Mouse (Mus musculus): ENCODE results near the gene Baiap2. TPM values are rescaled to one million over a fixed set of nuclear protein-coding genes. Genes with fewer than 3 reads are reported as not detected.

The Baiap2 gene
- polyA plus RNA-seq, 1 experiment from 2014 or later, result 17.5 TPM

DNA sequence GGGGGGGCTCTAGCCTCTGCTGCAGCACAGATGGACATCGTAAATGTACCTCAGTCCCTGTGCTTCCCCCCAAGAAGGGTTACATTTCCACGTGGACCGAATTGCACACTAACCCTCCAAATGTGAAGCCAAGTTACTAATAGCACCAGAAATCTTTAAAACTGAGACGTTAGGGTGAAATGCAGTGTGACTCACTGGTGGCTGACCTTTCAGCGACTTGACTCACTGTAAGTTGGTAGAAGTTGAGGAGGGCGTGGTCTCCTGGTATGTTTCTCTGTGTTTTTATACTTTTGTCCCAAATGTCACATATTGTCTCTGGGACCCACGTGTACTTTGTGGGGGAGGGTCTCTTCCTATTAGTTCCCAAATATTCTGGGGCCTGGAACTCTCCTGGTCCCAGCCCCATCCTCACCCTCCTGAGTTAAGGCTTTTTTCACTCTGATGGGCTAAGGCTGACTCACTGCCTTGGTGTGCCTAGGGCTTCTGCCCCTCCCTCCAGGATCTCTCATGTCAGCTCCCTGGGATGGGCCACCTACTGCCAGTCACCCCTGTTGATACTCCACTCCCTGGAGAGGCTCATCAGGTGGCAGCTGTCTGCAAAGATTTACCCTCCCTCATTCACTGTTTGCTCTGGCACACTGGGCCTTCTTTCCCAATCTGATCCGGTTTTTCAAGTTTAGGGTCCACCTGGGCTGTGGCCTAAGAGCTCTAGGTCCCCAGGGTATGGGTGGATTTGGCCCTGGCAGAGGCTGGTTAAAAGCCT is 33.4 kb downstream of the Baiap2 start:
- H3K27ac ChIP-seq, result no peak overlapping the region

DNA sequence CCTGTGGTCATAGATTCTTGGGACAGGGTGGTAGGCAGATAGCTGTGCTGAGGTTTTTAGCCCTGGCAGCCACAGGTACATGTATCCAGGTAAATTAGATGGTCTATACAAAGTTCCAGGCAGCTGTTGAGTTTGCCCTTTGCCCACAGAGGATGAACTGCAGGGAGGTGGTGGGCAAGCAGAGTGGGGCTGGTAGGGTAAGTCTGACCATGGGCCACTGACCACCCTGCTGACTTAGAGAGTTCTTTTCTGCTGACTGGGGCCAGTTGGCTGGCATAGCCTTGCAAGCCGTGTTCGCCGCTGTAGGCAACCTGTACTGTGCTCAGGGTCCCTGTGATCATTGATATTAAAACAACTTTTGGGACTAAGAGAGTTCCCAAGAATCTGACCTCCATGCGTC is 36.1 kb downstream of the Baiap2 start:
- Histone ChIP-seq H3K9ac (replicated peaks) (no peak overlapping the region), H3K27ac (no peak overlapping the region)

More for the DNA sequence above, 33.4 kb downstream of the Baiap2 start:
- Histone ChIP-seq H3K36me3 (0 out of 2 replicates have a peak, but pooled peaks cover 3% of the 10 kb centered on the region), H3K9me3 (no peaks in the 10 kb centered on the region), H3K4me3 (replicated peaks) (no peak overlapping the region), H3K4me1 (replicated peaks) (peaks cover 15% of the 10 kb centered on the region), H3K9ac (replicated peaks) (no peak overlapping the region), H3K27me3 (no peaks in the 10 kb centered on the region), H3K4me2 (no peak overlapping the region)
- ATAC-seq (ENCODE audit: insufficient number of reproducible peaks, insufficient read depth, low FRiP score, low TSS enrichment, low read depth), result no peak
- WGBS, result 62% methylated on average over 8 of the region's 8 CpGs

DNA sequence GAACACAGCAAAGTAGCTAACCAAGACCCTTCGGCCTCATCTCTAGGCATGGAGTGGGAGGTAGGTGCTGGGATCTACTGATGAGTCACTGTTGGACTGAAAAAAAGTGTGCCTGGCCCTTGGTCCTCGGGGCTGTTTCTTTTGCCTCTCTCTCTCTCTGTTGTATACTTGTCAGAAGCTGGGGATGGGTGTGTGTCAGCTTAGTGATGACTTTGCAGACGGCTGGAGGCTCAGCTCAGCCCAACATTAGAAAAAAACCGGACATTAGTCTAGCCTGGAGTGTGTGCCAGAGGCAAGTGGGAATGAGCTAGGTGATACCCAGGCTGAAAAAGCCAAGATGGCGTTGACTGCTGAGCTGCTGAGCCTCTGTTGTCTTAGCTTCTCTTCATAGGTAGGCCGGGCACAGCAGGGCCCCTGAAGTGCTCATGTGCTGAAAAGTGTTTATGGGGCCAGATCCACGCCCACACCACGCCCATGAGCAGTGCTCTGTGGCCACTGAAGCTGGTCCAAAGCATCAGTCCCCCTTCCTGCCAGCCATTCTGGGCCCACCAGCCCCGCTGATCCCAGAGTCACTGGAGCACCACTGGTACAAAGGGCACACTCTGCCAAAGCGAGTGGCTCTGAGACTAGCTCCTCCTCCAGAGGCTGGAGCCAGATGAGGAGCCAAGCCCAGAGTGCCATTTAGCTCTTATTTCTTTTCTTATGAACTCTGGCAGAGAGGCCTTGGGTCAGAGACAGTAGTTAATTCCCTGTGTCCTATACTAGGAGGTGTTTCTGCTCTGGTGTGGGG is 37.2 kb downstream of the Baiap2 start:
- Histone ChIP-seq H3K36me3 (peaks cover 26% of the 10 kb centered on the region; the same call in 1 of the 2 replicates), H3K9ac (replicated peaks) (no peak overlapping the region), H3K4me1 (replicated peaks) (peaks cover 15% of the 10 kb centered on the region), H3K4me3 (replicated peaks) (no peak overlapping the region), H3K4me2 (no peak overlapping the region), H3K9me3 (no peaks in the 10 kb centered on the region), H3K27ac (no peak overlapping the region), H3K27me3 (no peaks in the 10 kb centered on the region)
- WGBS, result 78% methylated on average over 10 of the region's 10 CpGs
- ATAC-seq (ENCODE audit: insufficient number of reproducible peaks, insufficient read depth, low FRiP score, low TSS enrichment, low read depth), result no peak

More for the DNA sequence above, 36.1 kb downstream of the Baiap2 start:
- Histone ChIP-seq H3K4me1 (replicated peaks) (peaks cover 15% of the 10 kb centered on the region), H3K36me3 (peaks cover 23% of the 10 kb centered on the region; the same call in 1 of the 2 replicates), H3K9me3 (no peaks in the 10 kb centered on the region), H3K4me3 (replicated peaks) (no peak overlapping the region), H3K27me3 (no peaks in the 10 kb centered on the region), H3K4me2 (no peak overlapping the region)
- WGBS, result 92% methylated on average over 4 of the region's 4 CpGs
- no peak for ATAC-seq (ENCODE audit: insufficient number of reproducible peaks, insufficient read depth, low FRiP score, low TSS enrichment, low read depth)

DNA sequence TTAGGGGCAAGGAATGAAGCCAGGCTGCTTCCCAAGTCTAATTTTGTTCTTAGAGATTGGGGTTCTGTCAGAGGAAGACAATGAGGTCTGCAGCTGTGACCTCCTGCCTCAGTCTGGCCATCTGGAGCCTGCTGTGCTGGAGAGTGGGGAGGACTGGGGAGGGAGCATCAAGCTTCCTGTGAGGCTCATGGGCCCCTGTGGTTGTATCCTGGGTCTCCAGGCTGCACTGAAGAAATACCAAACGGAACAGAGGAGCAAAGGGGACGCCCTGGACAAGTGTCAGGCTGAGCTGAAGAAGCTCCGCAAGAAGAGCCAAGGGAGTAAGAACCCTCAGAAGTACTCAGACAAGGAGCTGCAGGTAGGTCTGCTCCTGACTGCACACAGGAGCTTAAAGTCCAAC is 39.2 kb downstream of the Baiap2 start:
- Histone ChIP-seq H3K27ac (no peak overlapping the region), H3K4me2 (no peak overlapping the region), H3K4me3 (replicated peaks) (no peak overlapping the region), H3K36me3 (peaks cover 34% of the 10 kb centered on the region; the same call in 1 of the 2 replicates), H3K9ac (replicated peaks) (no peak overlapping the region), H3K9me3 (no peaks in the 10 kb centered on the region), H3K27me3 (no peaks in the 10 kb centered on the region), H3K4me1 (replicated peaks) (peaks cover 15% of the 10 kb centered on the region)
- 75% methylated on average over 3 of the region's 3 CpGs for WGBS
- ATAC-seq (ENCODE audit: insufficient number of reproducible peaks, insufficient read depth, low FRiP score, low TSS enrichment, low read depth), result no peak

DNA sequence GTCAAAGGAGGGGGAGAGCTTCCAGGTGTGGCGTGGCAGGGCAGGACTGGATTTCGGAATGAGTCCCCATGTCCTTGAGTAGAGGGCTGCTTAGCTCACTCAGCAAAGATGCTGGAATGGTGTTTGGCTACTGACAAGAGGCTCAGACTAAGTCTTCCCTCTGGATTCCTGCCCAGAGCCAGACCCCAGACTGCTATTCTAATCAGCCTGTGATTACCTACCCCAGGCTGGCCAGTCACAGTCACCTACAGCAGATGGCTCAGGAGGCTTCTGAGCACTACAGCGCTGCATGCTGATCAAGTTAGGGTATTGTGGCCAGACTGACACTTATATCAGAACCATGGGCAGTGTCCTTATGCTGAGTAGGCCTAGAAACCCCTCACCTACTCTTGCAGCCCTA is 39.7 kb downstream of the Baiap2 start:
- Histone ChIP-seq H3K4me2 (no peak overlapping the region), H3K4me1 (replicated peaks) (peaks cover 10% of the 10 kb centered on the region), H3K27ac (no peak overlapping the region), H3K9me3 (no peaks in the 10 kb centered on the region), H3K36me3 (peaks cover 34% of the 10 kb centered on the region; the same call in 1 of the 2 replicates), H3K4me3 (replicated peaks) (no peak overlapping the region), H3K9ac (replicated peaks) (0 out of 2 replicates have a peak overlapping the region, but pooled peaks have one; percentile 12), H3K27me3 (no peaks in the 10 kb centered on the region)
- 90% methylated on average over 3 of the region's 3 CpGs for WGBS
- no peak for ATAC-seq (ENCODE audit: insufficient number of reproducible peaks, insufficient read depth, low FRiP score, low TSS enrichment, low read depth)

DNA sequence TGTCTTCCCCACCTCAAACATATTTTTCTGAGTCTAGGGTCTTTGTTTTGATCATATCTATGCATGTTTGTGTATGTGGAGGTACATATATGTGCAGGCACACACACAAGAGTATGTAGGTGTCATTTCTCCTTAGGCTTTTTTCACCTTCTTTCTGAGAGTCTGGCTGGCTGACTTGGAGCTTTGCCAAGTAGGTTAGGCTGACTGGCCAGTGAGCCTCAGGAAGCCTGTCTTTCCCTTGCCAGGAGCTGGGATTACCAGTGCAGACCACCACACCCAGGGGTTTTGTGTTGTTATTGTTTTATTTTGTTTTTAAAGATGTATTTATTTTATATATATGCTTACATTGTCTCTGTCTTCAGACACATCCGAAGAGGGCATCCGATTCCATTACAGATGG is 40.6 kb downstream of the Baiap2 start:
- Histone ChIP-seq H3K36me3 (peaks cover 34% of the 10 kb centered on the region; the same call in 1 of the 2 replicates), H3K4me3 (replicated peaks) (no peak overlapping the region), H3K9me3 (no peaks in the 10 kb centered on the region), H3K4me2 (no peak overlapping the region), H3K9ac (replicated peaks) (no peak overlapping the region), H3K4me1 (replicated peaks) (peaks cover 5% of the 10 kb centered on the region; the same call in 1 of the 2 replicates), H3K27me3 (no peaks in the 10 kb centered on the region), H3K27ac (no peak overlapping the region)
- 90% methylated on average over 2 of the region's 2 CpGs for WGBS
- no peak for ATAC-seq (ENCODE audit: insufficient number of reproducible peaks, insufficient read depth, low FRiP score, low TSS enrichment, low read depth)

DNA sequence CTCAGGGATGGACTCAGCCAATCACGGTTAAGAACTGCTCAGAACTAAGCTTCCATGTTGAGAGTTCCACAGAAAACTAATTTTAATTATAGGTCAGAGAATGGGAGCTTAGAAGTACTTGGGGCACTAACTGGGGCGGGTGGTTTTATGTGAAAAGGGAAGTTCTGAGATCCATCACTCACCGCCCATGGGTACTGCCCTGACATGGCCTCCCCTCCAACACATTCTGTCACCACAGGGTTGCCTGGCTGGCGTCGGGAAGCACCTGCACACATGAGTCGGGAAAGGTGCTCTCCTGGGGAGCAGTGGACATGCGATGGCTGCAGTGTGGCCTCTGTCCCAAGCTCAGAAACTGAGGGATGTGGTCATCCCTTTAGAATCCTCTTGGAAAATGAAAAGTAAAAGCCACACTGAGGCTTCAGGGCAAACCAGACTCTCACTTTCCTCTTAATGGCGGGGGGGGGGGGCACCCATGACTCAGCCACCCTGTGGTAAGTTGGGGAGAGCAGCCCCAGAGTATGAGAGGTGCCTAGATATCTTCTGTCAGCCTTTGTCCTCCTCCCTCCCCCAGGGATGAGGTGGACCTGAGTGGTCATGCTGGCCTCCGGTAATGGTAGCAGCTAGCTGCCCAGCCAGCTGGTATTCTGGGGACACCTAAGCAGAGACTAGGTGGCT is 44.3 kb downstream of the Baiap2 start:
- H3K4me2 ChIP-seq, result no peak overlapping the region

DNA sequence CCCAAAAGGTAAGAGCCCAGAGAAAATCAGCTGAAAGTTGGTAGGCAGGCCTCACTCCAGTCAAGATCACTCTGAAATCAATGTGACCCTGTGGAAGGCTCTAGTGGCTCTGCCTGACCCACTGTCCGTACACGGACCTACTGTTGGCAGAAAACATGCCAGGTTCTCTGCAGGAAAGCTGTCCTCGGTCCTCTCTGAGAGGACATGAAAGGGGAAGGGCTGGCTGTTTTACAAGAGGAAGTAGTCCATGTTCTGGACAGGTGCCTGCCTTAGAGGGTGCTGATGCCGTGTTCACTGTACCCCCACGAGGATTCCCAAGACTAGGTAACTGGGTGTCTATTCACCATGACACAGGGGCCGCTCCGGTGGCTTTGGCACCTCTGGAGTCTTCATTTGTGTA is 45.3 kb downstream of the Baiap2 start:
- ATAC-seq (ENCODE audit: insufficient number of reproducible peaks, insufficient read depth, low FRiP score, low TSS enrichment, low read depth), result no peak
- 87% methylated on average over 7 of the region's 7 CpGs for WGBS
- no peak overlapping the region for H3K27ac ChIP-seq
- no peaks in the 10 kb centered on the region for H3K27me3 ChIP-seq
- peaks cover 36% of the 10 kb centered on the region for H3K4me1 ChIP-seq (replicated peaks)
- H3K4me2 ChIP-seq, result no peak overlapping the region
- no peaks in the 10 kb centered on the region for H3K9me3 ChIP-seq
- H3K36me3 ChIP-seq, result peaks cover 18% of the 10 kb centered on the region; the same call in 1 of the 2 replicates
- H3K9ac ChIP-seq (replicated peaks), result no peak overlapping the region
- H3K4me3 ChIP-seq (replicated peaks), result no peak overlapping the region

More for the DNA sequence above, 44.3 kb downstream of the Baiap2 start:
- Histone ChIP-seq H3K36me3 (peaks cover 28% of the 10 kb centered on the region; the same call in 1 of the 2 replicates), H3K27ac (no peak overlapping the region), H3K27me3 (no peaks in the 10 kb centered on the region), H3K4me3 (replicated peaks) (no peak overlapping the region), H3K9ac (replicated peaks) (no peak overlapping the region), H3K4me1 (replicated peaks) (peaks cover 36% of the 10 kb centered on the region), H3K9me3 (no peaks in the 10 kb centered on the region)
- 75% methylated on average over 9 of the region's 9 CpGs for whole genome bisulfite sequencing
- ATAC-seq (ENCODE audit: insufficient number of reproducible peaks, insufficient read depth, low FRiP score, low TSS enrichment, low read depth), result no peak

DNA sequence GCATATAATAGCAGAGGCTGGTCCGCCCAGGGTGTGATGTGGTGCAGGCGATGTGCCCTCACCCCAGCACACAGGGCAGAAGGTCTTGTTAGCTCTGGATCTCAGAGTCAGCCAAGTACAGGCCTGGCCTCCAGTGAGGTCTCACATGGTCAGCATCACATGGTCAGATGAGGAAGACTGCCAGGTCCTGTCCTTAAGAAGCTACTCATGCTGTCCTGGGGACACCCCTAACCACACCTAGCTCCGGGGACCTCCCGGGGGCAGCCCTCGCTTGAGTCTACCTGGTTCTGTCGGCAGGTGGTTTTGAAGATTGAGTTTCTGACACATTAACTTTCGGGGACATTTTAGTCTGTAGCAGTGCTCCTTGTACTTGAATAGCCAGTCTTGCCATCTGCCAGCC is 45.8 kb downstream of the Baiap2 start:
- peak overlapping the region; percentile 56; the same call in 1 of the 2 replicates for H3K27ac ChIP-seq
- no peaks in the 10 kb centered on the region for H3K9me3 ChIP-seq
- ATAC-seq (ENCODE audit: insufficient number of reproducible peaks, insufficient read depth, low FRiP score, low TSS enrichment, low read depth), result no peak
- H3K27me3 ChIP-seq, result no peaks in the 10 kb centered on the region
- H3K4me3 ChIP-seq (replicated peaks), result no peak overlapping the region
- H3K9ac ChIP-seq (replicated peaks), result no peak overlapping the region
- H3K4me2 ChIP-seq, result no peak overlapping the region
- WGBS, result 92% methylated on average over 7 of the region's 7 CpGs
- peaks cover 36% of the 10 kb centered on the region for H3K4me1 ChIP-seq (replicated peaks)
- peaks cover 20% of the 10 kb centered on the region; the same call in 1 of the 2 replicates for H3K36me3 ChIP-seq

DNA sequence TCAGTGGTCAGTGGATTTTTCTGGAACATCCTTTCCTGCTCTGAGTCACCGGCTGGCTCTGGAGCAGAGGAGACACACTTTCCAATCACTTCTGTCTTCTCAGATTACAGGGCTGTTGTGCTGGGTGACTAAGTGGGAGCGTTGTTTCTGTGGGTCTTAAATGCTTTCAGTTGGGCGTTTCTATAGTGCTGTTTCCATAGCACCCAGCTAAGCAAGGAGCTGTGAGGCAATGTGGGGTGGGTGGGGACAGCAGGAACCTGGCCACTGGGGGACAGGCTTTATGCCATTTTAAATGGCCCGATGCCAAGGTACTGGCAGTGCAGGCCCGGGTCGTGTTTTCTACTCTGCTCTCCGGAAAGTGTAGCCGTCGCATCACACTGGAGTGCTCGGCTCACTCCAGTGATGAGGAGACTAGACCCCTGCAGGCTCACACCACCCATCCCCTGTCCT is 46.6 kb downstream of the Baiap2 start:
- Histone ChIP-seq H3K27ac (peak overlapping the region; percentile 56), H3K9ac (replicated peaks) (peak overlapping the region; percentile 3; the same call in 1 of the 2 replicates), H3K9me3 (no peaks in the 10 kb centered on the region), H3K4me2 (no peak overlapping the region), H3K27me3 (no peaks in the 10 kb centered on the region), H3K4me3 (replicated peaks) (no peak overlapping the region), H3K36me3 (peaks cover 20% of the 10 kb centered on the region), H3K4me1 (replicated peaks) (peaks cover 36% of the 10 kb centered on the region)
- no peak for ATAC-seq (ENCODE audit: insufficient number of reproducible peaks, insufficient read depth, low FRiP score, low TSS enrichment, low read depth)
- WGBS, result 44% methylated on average over 10 of the region's 10 CpGs

Measured in limb, embryonic 12.5 days (tissue).